Mouse (Mus musculus) heart, adult 2 months (tissue): ENCODE measurements around the gene Susd6.

Experiments used
- CTCF ChIP-seq: fragments of 200-600 bp; IDR thresholded peaks from 2 replicates; pipeline ENCODE4 v1.8.1; 2022; ENCODE audit warnings: antibody characterized with exemption, mild to moderate bottlenecking, moderate library complexity
- EP300 ChIP-seq: fragments of 200-500 bp; IDR thresholded peaks from 2 replicates; pipeline ENCODE4 v1.6.1; 2011; ENCODE audit warnings: low read depth, low read length, control low read depth; ENCODE audit not compliant: insufficient read depth
- POLR2A ChIP-seq: fragments of 200-500 bp; IDR thresholded peaks from 2 replicates; pipeline ENCODE4 v1.6.1; 2011; ENCODE audit warnings: mild to moderate bottlenecking, low read depth, low read length, control low read depth; ENCODE audit not compliant: insufficient read depth

DNA sequence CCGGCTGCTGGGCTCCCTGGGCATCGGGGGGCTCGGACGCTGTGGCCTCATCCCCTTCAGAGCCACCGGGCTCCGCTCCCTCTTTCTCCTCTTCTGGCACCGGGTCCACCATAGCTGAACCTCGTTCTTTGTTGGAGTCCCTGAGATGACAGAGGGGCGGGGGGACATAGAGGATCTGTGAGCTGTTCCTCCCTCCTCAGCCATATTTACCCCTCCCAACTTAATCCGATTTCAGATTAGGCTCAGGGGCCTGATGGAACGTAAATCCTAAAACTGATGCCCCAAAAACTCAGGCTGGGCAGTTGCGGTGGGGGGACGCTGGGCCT is 31.0 kb upstream of the Susd6 start:
- TF ChIP-seq CTCF: no peak
- TF ChIP-seq POLR2A: no peak
- TF ChIP-seq EP300: no peak
